ENCODE assay signal across 8 mouse cellular contexts in the genomic region with DNA sequence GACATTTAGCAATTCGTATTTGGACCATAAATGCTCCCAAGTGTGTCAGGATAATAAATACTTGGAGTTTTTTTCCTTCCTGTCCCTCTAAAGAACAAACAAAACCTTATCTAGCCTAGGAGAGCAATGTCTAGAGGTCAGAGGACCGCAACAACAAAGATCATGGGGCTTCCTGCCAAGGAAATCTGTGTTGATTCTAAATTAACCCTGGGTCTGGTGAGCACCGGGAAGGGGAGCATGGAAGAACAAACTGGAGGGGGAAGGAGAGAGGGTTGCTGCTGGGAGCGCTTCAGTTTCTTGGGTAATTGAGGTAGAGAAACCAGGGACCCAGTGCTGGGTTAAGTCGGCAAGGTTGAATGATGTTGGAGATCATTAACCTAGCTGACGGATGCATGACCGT. TPM values are rescaled to one million over a fixed set of nuclear protein-coding genes. Genes with fewer than 3 reads are reported as not detected.
DNase-seq lines count a peak whose midpoint lies in the region; ATAC-seq and TF ChIP-seq lines count a peak whose summit lies in the region.

No protein-coding gene starts in this region.

- no peak for TF ChIP-seq CTCF in layer of hippocampus, adult 2 months (conservative IDR thresholded peaks at IDR 0.05)

- no peak for ATAC-seq in heart, embryonic 14.5 days (ENCODE audit: insufficient number of reproducible peaks, insufficient read depth, low FRiP score, low read depth)
- no peak for ATAC-seq in midbrain, embryonic 12.5 days (ENCODE audit: low FRiP score, low read depth)
- ATAC-seq in megakaryocyte-erythroid progenitor cell, adult 5-6 weeks (replicated peaks; ENCODE audit: low FRiP score, low TSS enrichment, poor library complexity, severe bottlenecking): no peak

- H3K9ac ChIP-seq in heart, embryonic 14.5 days (ENCODE audit: low read length): peak overlapping the region; percentile 84
- H3K9ac ChIP-seq in midbrain, embryonic 12.5 days (replicated peaks): no peak overlapping the region

- H3K9me3 ChIP-seq in heart, embryonic 14.5 days (ENCODE audit: control insufficient read depth, low read length): no peaks in the 10 kb centered on the region
- no peaks in the 10 kb centered on the region for H3K9me3 ChIP-seq in midbrain, embryonic 12.5 days

- peaks cover 0 to 9% of the 10 kb centered on the region in 2 experiments; a peak in 1 of 4 replicates for H3K4me1 ChIP-seq in heart, embryonic 14.5 days (ENCODE audit: control insufficient read depth in 2 of 2, insufficient read depth in 2 of 2, low read length in 2 of 2)
- peaks cover 23% of the 10 kb centered on the region; the same call in 1 of the 2 replicates for H3K4me1 ChIP-seq in midbrain, embryonic 12.5 days

- no peaks in the 10 kb centered on the region; the same call in 1 of the 2 replicates for H3K27me3 ChIP-seq in heart, embryonic 14.5 days (ENCODE audit: control insufficient read depth, insufficient read depth, low read length)
- peaks cover 43% of the 10 kb centered on the region for H3K27me3 ChIP-seq in midbrain, embryonic 12.5 days

- peak overlapping the region; percentile 61 for H3K4me3 ChIP-seq in layer of hippocampus, adult 2 months
- peak overlapping the region; percentile 78 to 79; a peak in 3 of 4 replicates for H3K4me3 ChIP-seq in heart, embryonic 14.5 days (ENCODE audit: control insufficient read depth in 1 of 2, insufficient read depth in 1 of 2, low read depth in 1 of 2, low read length in 2 of 2)
- peak overlapping the region; percentile 70 for H3K4me3 ChIP-seq in midbrain, embryonic 12.5 days

- 14% methylated on average over 7 of the region's 7 CpGs for WGBS in heart, embryonic 14.5 days
- 23% methylated on average over 7 of the region's 7 CpGs for WGBS in midbrain, embryonic 12.5 days

- no peak for DNase-seq in layer of hippocampus, adult 2 months (ENCODE audit: low spot score in 2 of 2)
- DNase-seq in layer of hippocampus, adult 11-12 months (ENCODE audit: low spot score): no peak
- peak; percentile 62 to 75 for DNase-seq in kidney, postnatal 36 days
- no peak for DNase-seq in right cerebral cortex, postnatal 14 days
- DNase-seq in adrenal gland, postnatal 25 days: no peak

- no peak overlapping the region for H3K27ac ChIP-seq in layer of hippocampus, adult 2 months
- H3K27ac ChIP-seq in heart, embryonic 14.5 days (replicated peaks in 1 of 2; ENCODE audit: control insufficient read depth in 1 of 2, insufficient read depth in 1 of 2, low read depth in 2 of 2, low read length in 2 of 2): no peak overlapping the region
- H3K27ac ChIP-seq in midbrain, embryonic 12.5 days (replicated peaks): no peak overlapping the region

- H3K4me2 ChIP-seq in heart, embryonic 14.5 days (ENCODE audit: low read length): peak overlapping the region; percentile 96
- peak overlapping the region; percentile 100 for H3K4me2 ChIP-seq in midbrain, embryonic 12.5 days (replicated peaks)

- no peaks in the 10 kb centered on the region for H3K36me3 ChIP-seq in heart, embryonic 14.5 days (ENCODE audit: control insufficient read depth, insufficient read depth, low read length)
- H3K36me3 ChIP-seq in midbrain, embryonic 12.5 days: no peaks in the 10 kb centered on the region

RNA-seq across cellular contexts. Expression of a gene that starts 0.5 kb away (rescaled TPM):
- total RNA-seq in layer of hippocampus, adult 2 months (2021): 1 to 10 TPM; 1.6 to 2.2 TPM
- 3.9 and 4.0 TPM in 2 replicates for polyA plus RNA-seq in heart, embryonic 14.5 days (2014; fragmentation: Nextera tagmentation; extraction: Ambion mirVana)
- polyA plus RNA-seq in midbrain, embryonic 12.5 days (2016; fragmentation: Nextera tagmentation; extraction: Ambion mirVana): 3.4 and 3.8 TPM in 2 replicates
- total RNA-seq in adrenal gland, postnatal 25 days (2021): 2.2 TPM in 2 replicates
- total RNA-seq in megakaryocyte-erythroid progenitor cell, adult 5-6 weeks (2014; fragmentation: Nextera tagmentation): not detected in 2 replicates
- 0.84 TPM in 1 of 2 replicates, not detected in the other for total RNA-seq in megakaryocyte-erythroid progenitor cell, adult 5-6 weeks (2017)

RNA-seq across cellular contexts. Expression of a gene that starts 27.0 kb away (rescaled TPM):
- total RNA-seq in layer of hippocampus, adult 2 months (2021): not detected
- 0.18 TPM in 1 of 2 replicates, not detected in the other for polyA plus RNA-seq in heart, embryonic 14.5 days (2014; fragmentation: Nextera tagmentation; extraction: Ambion mirVana)
- polyA plus RNA-seq in midbrain, embryonic 12.5 days (2016; fragmentation: Nextera tagmentation; extraction: Ambion mirVana): not detected in 2 replicates
- total RNA-seq in adrenal gland, postnatal 25 days (2021): not detected in 2 replicates
- not detected in 2 replicates for total RNA-seq in megakaryocyte-erythroid progenitor cell, adult 5-6 weeks (2014; fragmentation: Nextera tagmentation)
- total RNA-seq in megakaryocyte-erythroid progenitor cell, adult 5-6 weeks (2017): not detected in 2 replicates

RNA-seq across cellular contexts. Expression of a gene that starts 31.2 kb away (rescaled TPM):
- 10 to 100 TPM; 35.6 to 37.9 TPM for total RNA-seq in layer of hippocampus, adult 2 months (2021)
- polyA plus RNA-seq in heart, embryonic 14.5 days (2014; fragmentation: Nextera tagmentation; extraction: Ambion mirVana): 33.9 and 37.8 TPM in 2 replicates
- 68.4 and 73.4 TPM in 2 replicates for polyA plus RNA-seq in midbrain, embryonic 12.5 days (2016; fragmentation: Nextera tagmentation; extraction: Ambion mirVana)
- total RNA-seq in adrenal gland, postnatal 25 days (2021): 7.7 and 12.2 TPM in 2 replicates
- 2.3 and 3.0 TPM in 2 replicates for total RNA-seq in megakaryocyte-erythroid progenitor cell, adult 5-6 weeks (2014; fragmentation: Nextera tagmentation)
- 0.99 and 2.7 TPM in 2 replicates for total RNA-seq in megakaryocyte-erythroid progenitor cell, adult 5-6 weeks (2017)

Comparison
In these comparisons a context has a peak if more than half of its experiments do, and no peak if none do; other contexts are left out.
1. DNase-seq: peak in kidney, postnatal 36 days (2 of 2); none in layer of hippocampus, adult 2 months (0 of 2), layer of hippocampus, adult 11-12 months (single experiment), right cerebral cortex, postnatal 14 days (single experiment) and adrenal gland, postnatal 25 days (single experiment).
2. Peak in every context shown above with its lines, with median percentiles within 50 percentile points of each other: H3K4me3 ChIP-seq.